ENCODE assay signal across 18 mouse cellular contexts in genomic region chr2:34964651-34965050, GRCm38 (mm10). TPM values are rescaled to one million over a fixed set of nuclear protein-coding genes. Genes with fewer than 3 reads are reported as not detected.
A peak's percentile ranks its signal among the peaks of the same experiment; 100 is the strongest.
DNase-seq lines count a peak whose midpoint lies in the region; ATAC-seq lines count a peak whose summit lies in the region.
"Had no signal": no experiment of that assay in that cellular context is flagged by ENCODE, and none has a peak within 500 bp of the region (broad histone marks: within the 10 kb centered on the region; RNA-seq: fewer than 3 reads in every experiment).

No protein-coding gene starts in this region.

- H3K9ac ChIP-seq in kidney, embryonic 14.5 days (ENCODE audit: low read depth, low read length), result no peak overlapping the region
- H3K9ac ChIP-seq in midbrain, embryonic 11.5 days (ENCODE audit: low read length), result no peak overlapping the region
- no peak overlapping the region for H3K9ac ChIP-seq in midbrain, embryonic 15.5 days
- H3K9ac ChIP-seq: embryonic facial prominence, embryonic 12.5 days; embryonic facial prominence, embryonic 15.5 days; forebrain, postnatal 0 days; hindbrain, embryonic 12.5 days had no signal

- no peak for ATAC-seq in kidney, embryonic 14.5 days (ENCODE audit: low FRiP score, low TSS enrichment)
- ATAC-seq in midbrain, embryonic 11.5 days (ENCODE audit: low FRiP score), result no peak
- ATAC-seq in midbrain, embryonic 15.5 days (replicated peaks), result no peak
- ATAC-seq: forebrain, embryonic 14.5 days; forebrain, postnatal 0 days had no signal

- H3K27ac ChIP-seq in kidney, embryonic 14.5 days (ENCODE audit: low read depth, low read length), result peak overlapping the region; percentile 43; the same call in 1 of the 2 replicates
- no peak overlapping the region for H3K27ac ChIP-seq in midbrain, embryonic 11.5 days (ENCODE audit: low read depth, low read length)
- no peak overlapping the region for H3K27ac ChIP-seq in midbrain, embryonic 15.5 days
- H3K27ac ChIP-seq: embryonic facial prominence, embryonic 12.5 days; embryonic facial prominence, embryonic 15.5 days; gastrocnemius, adult 2 months; hindbrain, embryonic 12.5 days had no signal

- peaks cover 18% of the 10 kb centered on the region; the same call in 1 of the 2 replicates for H3K4me1 ChIP-seq in kidney, embryonic 14.5 days (ENCODE audit: control insufficient read depth, insufficient read depth, low read length)
- H3K4me1 ChIP-seq in midbrain, embryonic 11.5 days (ENCODE audit: control insufficient read depth, insufficient read depth, low read length), result no peaks in the 10 kb centered on the region
- H3K4me1 ChIP-seq in midbrain, embryonic 15.5 days, result no peaks in the 10 kb centered on the region
- H3K4me1 ChIP-seq: hindbrain, embryonic 12.5 days had no signal

- no peaks in the 10 kb centered on the region for H3K36me3 ChIP-seq in kidney, embryonic 14.5 days (ENCODE audit: control insufficient read depth, insufficient read depth, low read length)
- H3K36me3 ChIP-seq in midbrain, embryonic 11.5 days (ENCODE audit: control insufficient read depth, insufficient read depth, low read length), result no peaks in the 10 kb centered on the region
- H3K36me3 ChIP-seq in midbrain, embryonic 15.5 days (replicated peaks), result no peaks in the 10 kb centered on the region
- H3K36me3 ChIP-seq: embryonic facial prominence, embryonic 12.5 days; embryonic facial prominence, embryonic 15.5 days; hindbrain, embryonic 12.5 days had no signal

- no peak overlapping the region for H3K4me2 ChIP-seq in kidney, embryonic 14.5 days (replicated peaks; ENCODE audit: low read depth, low read length)
- H3K4me2 ChIP-seq in midbrain, embryonic 11.5 days, result no peak overlapping the region
- H3K4me2 ChIP-seq in midbrain, embryonic 15.5 days, result no peak overlapping the region
- H3K4me2 ChIP-seq: embryonic facial prominence, embryonic 15.5 days; hindbrain, embryonic 12.5 days had no signal

- H3K4me3 ChIP-seq in kidney, embryonic 14.5 days (ENCODE audit: low read length), result no peak overlapping the region
- no peak overlapping the region for H3K4me3 ChIP-seq in midbrain, embryonic 11.5 days (ENCODE audit: low read depth, low read length)
- H3K4me3 ChIP-seq in midbrain, embryonic 15.5 days, result no peak overlapping the region
- H3K4me3 ChIP-seq: embryonic facial prominence, embryonic 12.5 days; embryonic facial prominence, embryonic 15.5 days; gastrocnemius, adult 2 months; hindbrain, embryonic 12.5 days had no signal

- WGBS in kidney, embryonic 14.5 days, result 67% methylated on average over 9 of the region's 9 CpGs
- 69% methylated on average over 9 of the region's 9 CpGs for WGBS in midbrain, embryonic 11.5 days
- 63% methylated on average over 9 of the region's 9 CpGs for WGBS in midbrain, embryonic 15.5 days

- no peaks in the 10 kb centered on the region for H3K9me3 ChIP-seq in kidney, embryonic 14.5 days (ENCODE audit: control insufficient read depth, low read length)
- no peaks in the 10 kb centered on the region for H3K9me3 ChIP-seq in midbrain, embryonic 11.5 days (ENCODE audit: control insufficient read depth, low read length)
- no peaks in the 10 kb centered on the region for H3K9me3 ChIP-seq in midbrain, embryonic 15.5 days
- H3K9me3 ChIP-seq: embryonic facial prominence, embryonic 12.5 days; embryonic facial prominence, embryonic 15.5 days; hindbrain, embryonic 12.5 days had no signal

- no peak for DNase-seq in kidney, adult 18-20 months
- DNase-seq in midbrain, embryonic 11.5 days (ENCODE audit: low spot score, missing footprints), result peak; percentile 76
- peak; percentile 49 for DNase-seq in thymus, postnatal 4 days
- no peak for DNase-seq in thymus, postnatal 0 days (ENCODE audit: low spot score)
- no peak for DNase-seq in ovary, postnatal 10 days (ENCODE audit: low spot score)
- DNase-seq: adrenal gland, adult 2 months; cerebellum, adult 11 months; cerebellum, adult 2 months; cerebellum, adult 9-11 months; cerebellum, postnatal 25 days; forebrain, postnatal 0 days had no signal

- H3K27me3 ChIP-seq in kidney, embryonic 14.5 days (ENCODE audit: control insufficient read depth, insufficient read depth, low read length), result no peaks in the 10 kb centered on the region
- H3K27me3 ChIP-seq in midbrain, embryonic 11.5 days (ENCODE audit: control insufficient read depth, insufficient read depth, low read length), result no peaks in the 10 kb centered on the region
- no peaks in the 10 kb centered on the region for H3K27me3 ChIP-seq in midbrain, embryonic 15.5 days (replicated peaks)
- H3K27me3 ChIP-seq: embryonic facial prominence, embryonic 12.5 days; embryonic facial prominence, embryonic 15.5 days had no signal

RNA-seq across cellular contexts. Expression of gene Traf1, which starts 3.1 kb away (rescaled TPM):
- polyA plus RNA-seq in kidney, embryonic 14.5 days (2014; fragmentation: Nextera tagmentation; extraction: Ambion mirVana), result 15.9 and 18.1 TPM in 2 replicates
- polyA plus RNA-seq in midbrain, embryonic 11.5 days (2014; fragmentation: Nextera tagmentation; extraction: Ambion mirVana), result 0.32 and 0.34 TPM in 2 replicates
- polyA plus RNA-seq in midbrain, embryonic 15.5 days (2015; fragmentation: Nextera tagmentation; extraction: Ambion mirVana), result 3.6 and 3.8 TPM in 2 replicates
- 14.3 and 15.4 TPM in 2 replicates for polyA plus RNA-seq in thymus, postnatal 0 days (2015; fragmentation: Nextera tagmentation; extraction: Ambion mirVana)

RNA-seq across cellular contexts. Expression of gene Phf19, which starts 50.8 kb away (rescaled TPM):
- 29.9 and 35.1 TPM in 2 replicates for polyA plus RNA-seq in kidney, embryonic 14.5 days (2014; fragmentation: Nextera tagmentation; extraction: Ambion mirVana)
- 3.9 and 4.0 TPM in 2 replicates for polyA plus RNA-seq in midbrain, embryonic 11.5 days (2014; fragmentation: Nextera tagmentation; extraction: Ambion mirVana)
- 1.5 and 2.1 TPM in 2 replicates for polyA plus RNA-seq in midbrain, embryonic 15.5 days (2015; fragmentation: Nextera tagmentation; extraction: Ambion mirVana)
- polyA plus RNA-seq in thymus, postnatal 0 days (2015; fragmentation: Nextera tagmentation; extraction: Ambion mirVana), result 10.7 TPM in 2 replicates

Comparison
In these comparisons a context has a peak if more than half of its experiments do, and no peak if none do; other contexts are left out.
1. DNase-seq: peak in midbrain, embryonic 11.5 days (single experiment) and thymus, postnatal 4 days (single experiment); none in kidney, adult 18-20 months (single experiment), thymus, postnatal 0 days (single experiment) and ovary, postnatal 10 days (single experiment).